In the genomic region with DNA sequence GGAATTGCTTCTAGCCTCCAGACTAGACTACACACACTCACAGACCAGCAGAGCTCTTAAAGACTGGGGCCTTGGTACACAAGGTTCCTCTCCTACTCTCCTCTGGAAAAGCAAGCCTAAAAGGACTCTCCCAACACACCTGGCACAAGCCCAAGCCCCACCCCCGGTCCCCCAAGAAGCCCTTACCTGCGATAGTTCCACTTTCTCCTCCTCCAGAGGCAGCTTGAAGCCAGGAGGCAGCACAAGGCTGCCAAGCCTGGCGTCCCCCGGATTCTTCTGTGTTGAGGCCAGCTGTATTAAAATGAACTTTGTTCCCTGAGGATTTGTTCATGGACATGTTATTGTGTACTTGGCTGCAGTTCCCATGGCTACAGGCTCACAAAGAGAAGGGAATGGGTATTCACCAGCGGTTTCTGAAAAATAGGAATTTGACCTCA, we compare ENCODE assay signal across 7 mouse cellular contexts. TPM values are rescaled to one million over a fixed set of nuclear protein-coding genes. Genes with fewer than 3 reads are reported as not detected.
A peak's percentile ranks its signal among the peaks of the same experiment; 100 is the strongest.
DNase-seq lines count a peak whose midpoint lies in the region; ATAC-seq lines count a peak whose summit lies in the region.

A gene (minus strand): TSS at position 294 of the 437 bp plus-strand sequence.

- H3K4me1 ChIP-seq in hindbrain, embryonic 16.5 days (ENCODE audit: control insufficient read depth, insufficient read depth, low read depth, low read length): no peaks in the 10 kb centered on the region
- peaks cover 37% of the 10 kb centered on the region for H3K4me1 ChIP-seq in midbrain, embryonic 10.5 days

- no peak within 1 kb of the TSS for H3K9ac ChIP-seq in hindbrain, embryonic 16.5 days (ENCODE audit: low read depth, low read length)

- no peak within 1 kb of the TSS for H3K4me2 ChIP-seq in hindbrain, embryonic 16.5 days (ENCODE audit: low read length)

- 0 out of 2 replicates have a peak, but pooled peaks have one; percentile 27 for ATAC-seq in hindbrain, embryonic 16.5 days

- intact Hi-C loops in gastrocnemius, postnatal 14 days (cut with DNase I; ENCODE audit: low total_unique reads): no loop called here
- intact Hi-C loops in left cerebral cortex, postnatal 4 days (cut with DNase I): no loop called here

- H3K27me3 ChIP-seq in hindbrain, embryonic 16.5 days (replicated peaks; ENCODE audit: control insufficient read depth, insufficient read depth, low read length): no peaks in the 10 kb centered on the region
- H3K27me3 ChIP-seq in midbrain, embryonic 10.5 days (ENCODE audit: low read depth, poor library complexity, severe bottlenecking): no peaks in the 10 kb centered on the region

- WGBS in hindbrain, embryonic 16.5 days: 16% methylated on average over 5 of the region's 5 CpGs
- WGBS in midbrain, embryonic 10.5 days: 54% methylated on average over 5 of the region's 5 CpGs

- DNase-seq in NIH3T3 (ENCODE audit: low read depth): peak; percentile 84
- DNase-seq in adrenal gland, postnatal 4 days (ENCODE audit: low spot score in 2 of 2): no peak
- DNase-seq in gastrocnemius, postnatal 14 days: peak; percentile 59
- peak; percentile 36 for DNase-seq in left cerebral cortex, postnatal 4 days
- peak; percentile 51 for DNase-seq in midbrain, embryonic 10.5 days (ENCODE audit: low spot score)
- peak; percentile 59 to 67 for DNase-seq in urinary bladder, postnatal 4 days (ENCODE audit: low spot score in 2 of 2)

- H3K9me3 ChIP-seq in hindbrain, embryonic 16.5 days (ENCODE audit: control insufficient read depth, low read length): no peaks in the 10 kb centered on the region
- H3K9me3 ChIP-seq in midbrain, embryonic 10.5 days (replicated peaks): no peaks in the 10 kb centered on the region

- no peak within 1 kb of the TSS for H3K4me3 ChIP-seq in hindbrain, embryonic 16.5 days (ENCODE audit: low read length)
- peak within 1 kb of the TSS; percentile 49 for H3K4me3 ChIP-seq in midbrain, embryonic 10.5 days

- no peaks in the 10 kb centered on the region for H3K36me3 ChIP-seq in hindbrain, embryonic 16.5 days (ENCODE audit: control insufficient read depth, insufficient read depth, low read length)
- H3K36me3 ChIP-seq in midbrain, embryonic 10.5 days: no peaks in the 10 kb centered on the region

- H3K27ac ChIP-seq in hindbrain, embryonic 16.5 days (ENCODE audit: low read depth, low read length): 0 out of 2 replicates have a peak within 1 kb of the TSS, but pooled peaks have one; percentile 5
- peak within 1 kb of the TSS; percentile 90 for H3K27ac ChIP-seq in midbrain, embryonic 10.5 days (replicated peaks)

RNA-seq across cellular contexts. Expression of the gene that starts here (rescaled TPM):
- 10 to 100 TPM; 34.9 to 39.0 TPM for total RNA-seq in adrenal gland, postnatal 4 days (2021)
- total RNA-seq in gastrocnemius, postnatal 14 days (2021): 10 to 100 TPM; 11.9 to 13.1 TPM
- 34.0 and 35.9 TPM in 2 replicates for polyA plus RNA-seq in hindbrain, embryonic 16.5 days (2015; fragmentation: Nextera tagmentation; extraction: Ambion mirVana)
- total RNA-seq in left cerebral cortex, postnatal 4 days (2021): 10 to 100 TPM; 19.4 to 20.8 TPM
- polyA plus RNA-seq in midbrain, embryonic 10.5 days (2016; fragmentation: Nextera tagmentation; extraction: Ambion mirVana): 29.4 and 36.1 TPM in 2 replicates

Comparison
In these comparisons a context has a peak if more than half of its experiments do, and no peak if none do; other contexts are left out.
1. DNase-seq: peak in NIH3T3 (single experiment), gastrocnemius, postnatal 14 days (single experiment), left cerebral cortex, postnatal 4 days (single experiment), midbrain, embryonic 10.5 days (single experiment) and urinary bladder, postnatal 4 days (2 of 2); none in adrenal gland, postnatal 4 days (0 of 2).